Mouse (Mus musculus) erythroblast, adult 5-6 weeks (primary cell): ENCODE data around the gene Srsf2. TPM values are rescaled to one million over a fixed set of nuclear protein-coding genes. Genes with fewer than 3 reads are reported as not detected.
"Not testable (repeated sequence)": the region's sequence is repeated elsewhere in the genome, so short reads cannot be mapped to it uniquely, and the experiment has no call there.

Experiments used
- ATAC-seq: replicated peaks from 2 replicates; pipeline ENCODE4 v1.8.0; 2016; ENCODE audit warnings: moderate number of reproducible peaks, mild to moderate bottlenecking, moderate TSS enrichment, inconsistent platforms; ENCODE audit not compliant: poor library complexity, low FRiP score, severe bottlenecking
- total RNA-seq, 2 experiments: library from RNA; stranded (forward) in 1 of 2; stranded (reverse) in 1 of 2; fragments of 150-400 nt in 1 of 2; fragments of 200-764, 138-1000 nt in 1 of 2; gene quantifications; 2 replicates each; pipeline versions ENCODE4 v1.2.3 to v1.2.4; 2015 to 2017; ENCODE audit warnings: low replicate concordance in 2 of 2

Gene Srsf2
- total RNA-seq (2015; ENCODE audit: low replicate concordance) (308 and 417 TPM in 2 replicates), total RNA-seq (2017; ENCODE audit: low replicate concordance) (97.0 and 120 TPM in 2 replicates)

DNA sequence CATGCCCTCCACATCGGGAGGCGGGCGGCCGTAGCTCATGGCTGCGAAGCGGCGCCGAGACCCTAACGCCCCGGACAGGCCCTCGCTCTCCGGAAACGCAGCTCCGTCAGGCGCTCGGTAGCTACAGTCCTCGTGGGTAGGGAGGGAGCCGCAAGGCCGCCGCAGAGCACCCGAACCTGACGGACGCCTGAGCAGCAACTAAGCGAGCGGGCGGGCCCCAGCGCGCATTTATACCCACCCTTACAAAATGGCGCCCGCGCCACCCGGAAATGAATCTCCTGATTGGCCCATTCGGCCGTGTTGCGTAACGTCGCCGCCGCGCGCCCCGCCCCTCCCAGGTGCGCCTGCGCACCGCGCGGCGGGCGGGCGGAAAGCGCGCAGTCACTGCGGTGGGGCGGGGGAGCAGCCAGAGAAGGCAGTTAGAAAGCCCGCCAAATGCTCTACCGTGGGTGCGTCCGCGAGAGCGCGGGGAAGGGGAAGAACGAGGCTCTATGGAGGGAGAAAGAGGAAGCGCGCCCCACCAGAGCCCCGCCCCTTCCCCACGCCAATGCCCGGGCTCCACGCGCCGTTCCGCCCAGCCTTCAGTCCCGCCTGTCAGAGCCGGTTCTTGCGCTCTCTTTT is at the start of gene Srsf2:
Srsf2 (minus strand) TSS at position 204 of the 621 bp plus-strand sequence.
- ATAC-seq, result peak; percentile 75

DNA sequence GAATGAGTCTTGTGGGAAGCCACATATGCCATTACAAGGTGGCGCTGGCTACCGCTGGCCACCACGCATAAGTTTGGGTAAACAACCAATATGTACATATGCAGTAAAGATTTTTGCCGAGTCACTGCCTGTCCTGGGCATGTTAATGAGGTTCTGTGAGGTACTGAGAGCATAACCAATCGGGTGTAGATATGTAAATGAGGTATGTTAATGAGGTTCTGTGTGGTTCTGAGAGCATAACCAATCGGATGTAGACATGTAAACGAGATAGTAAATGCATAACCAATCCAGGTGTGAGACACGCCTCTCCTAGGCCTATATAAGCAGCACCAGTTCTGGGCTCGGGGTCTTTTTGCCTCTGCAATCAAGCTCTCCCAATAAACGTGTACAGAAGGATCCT is 49.7 kb upstream of the Srsf2 start:
- not testable (repeated sequence) for ATAC-seq

DNA sequence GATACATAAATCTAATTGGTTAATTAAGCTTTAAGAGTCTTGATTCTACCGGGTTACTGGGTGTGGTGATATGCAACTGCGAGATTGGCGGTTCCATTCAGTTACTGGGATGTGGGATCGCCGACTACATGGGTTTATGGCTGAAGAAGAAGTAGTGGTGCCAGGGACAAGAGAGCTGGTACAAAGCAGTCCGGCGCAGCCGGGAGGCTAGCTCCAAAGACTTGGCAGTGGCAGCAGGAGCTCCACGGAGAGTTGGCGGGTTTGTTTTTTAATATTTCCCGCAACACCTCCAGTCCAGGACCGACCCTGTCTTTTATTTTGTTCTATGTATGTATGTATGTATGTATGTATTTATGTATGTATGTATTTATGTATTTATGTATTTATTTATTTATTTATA is 46.4 kb upstream of the Srsf2 start:
- ATAC-seq, result no peak

DNA sequence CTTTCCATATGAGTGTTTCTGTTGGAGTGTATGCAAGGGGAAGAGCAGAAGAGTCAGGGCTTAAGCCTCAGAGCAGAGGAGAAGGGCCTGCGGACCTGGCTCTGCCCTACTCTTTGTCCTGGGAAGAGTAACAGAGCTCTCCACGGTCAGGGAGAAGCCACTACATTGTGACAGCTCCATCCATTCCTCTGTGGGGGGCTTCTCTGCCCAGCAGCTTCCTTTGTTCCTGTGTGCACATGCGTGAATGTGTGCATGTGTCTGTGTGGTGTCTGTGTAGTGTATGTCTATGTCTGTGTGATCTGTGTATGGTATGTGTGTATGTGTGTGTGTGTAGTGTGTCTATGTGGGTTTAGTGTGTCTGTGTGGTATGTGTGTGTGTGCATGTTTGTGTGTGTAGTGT is 42.5 kb upstream of the Srsf2 start:
- no peak for ATAC-seq

DNA sequence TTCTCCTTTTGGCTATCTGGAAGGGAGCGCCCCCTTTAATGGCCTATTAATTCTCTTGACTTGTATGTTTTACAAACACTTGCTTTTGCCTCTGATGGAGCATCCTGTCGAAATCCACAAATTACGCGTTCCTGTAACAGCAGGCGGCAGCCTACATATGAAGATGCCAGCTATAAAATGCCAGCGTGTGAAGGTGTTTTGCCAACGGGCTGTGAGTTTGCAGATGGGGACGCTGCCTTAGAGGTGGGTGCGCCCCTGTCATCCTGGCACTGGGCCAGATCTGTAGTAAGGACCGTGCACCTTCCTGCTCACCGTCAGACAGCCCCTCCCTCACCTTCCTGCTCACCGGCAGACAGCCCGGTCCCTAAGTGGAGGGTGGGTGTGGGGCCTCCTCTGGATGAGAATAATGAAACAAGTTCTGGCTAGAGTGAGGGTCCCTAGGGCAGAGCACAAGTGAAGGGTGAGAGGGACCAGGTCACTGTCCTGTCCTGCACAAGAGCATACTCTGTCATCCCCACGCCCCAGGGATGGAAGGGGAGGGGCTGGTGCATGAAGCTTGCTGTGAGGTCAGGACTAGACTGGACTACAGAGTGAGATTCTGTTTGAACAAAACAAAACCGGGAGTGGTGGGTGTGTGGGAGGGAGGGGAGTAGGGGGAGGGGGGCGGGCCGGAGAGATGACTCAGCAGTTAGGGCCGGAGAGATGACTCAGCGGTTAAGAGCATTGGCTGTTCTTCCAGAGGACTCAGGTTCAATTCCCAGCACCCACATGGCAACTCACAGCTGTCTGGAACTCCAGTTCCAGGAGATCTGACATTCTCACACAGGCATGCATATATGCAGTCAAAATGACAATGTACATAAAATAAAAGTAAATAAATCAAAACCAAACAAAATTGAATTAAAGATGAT is 40.9 kb upstream of the Srsf2 start:
- ATAC-seq, result no peak

- no peak for ATAC-seq
These were observed 34.2 kb upstream of the Srsf2 start for GRCm38 (mm10) chr11:116887136-116887535.

DNA sequence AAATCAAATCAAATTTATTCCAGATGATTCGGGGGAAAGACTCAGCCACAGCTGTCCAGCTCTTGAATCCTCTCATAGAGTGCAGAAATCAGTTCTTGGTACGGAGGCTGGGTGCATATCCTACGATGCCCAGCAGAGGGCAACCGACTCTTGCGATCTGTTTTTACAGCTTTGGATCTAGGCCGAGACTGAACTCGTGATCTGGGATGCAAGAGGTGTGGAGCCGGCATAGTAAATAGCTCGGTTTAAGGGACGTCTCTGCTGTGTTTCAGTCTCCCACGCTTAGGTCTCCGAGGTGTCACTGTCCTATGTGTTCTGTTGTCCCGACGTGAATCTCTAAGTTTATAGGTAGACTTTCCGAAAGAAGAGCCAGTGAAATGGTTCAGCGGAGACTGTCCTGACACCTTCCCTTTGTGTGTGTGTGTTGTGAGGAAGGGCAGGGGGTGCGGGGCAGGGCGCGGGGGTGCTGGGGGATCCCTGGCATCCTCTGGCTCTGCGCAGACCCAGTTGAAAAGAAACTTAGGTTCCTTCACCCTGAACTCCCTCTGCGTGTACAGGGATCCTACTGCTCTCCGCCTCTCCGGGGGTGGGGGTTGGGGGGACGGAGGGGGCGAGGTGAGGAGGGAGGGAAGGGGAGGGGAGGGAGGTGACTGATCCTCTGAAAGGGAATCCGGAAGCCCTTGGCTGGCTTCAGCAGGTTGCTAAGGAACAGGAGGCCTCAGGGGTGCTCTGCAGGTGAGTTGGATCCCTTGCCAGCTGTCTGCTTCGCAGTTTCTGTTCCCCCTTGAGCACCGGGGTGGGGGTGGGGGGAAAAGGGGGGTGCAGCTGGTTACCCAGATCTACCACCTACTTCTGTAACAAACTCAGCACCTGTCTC is 32.6 kb upstream of the Srsf2 start:
- peak; percentile 88 for ATAC-seq

GRCm38 (mm10) chr11:116884061-116884460 is 31.2 kb upstream of the Srsf2 start:
- ATAC-seq, result no peak

- ATAC-seq, result no peak
These were observed 29.6 kb upstream of the Srsf2 start for GRCm38 (mm10) chr11:116882446-116882845.

DNA sequence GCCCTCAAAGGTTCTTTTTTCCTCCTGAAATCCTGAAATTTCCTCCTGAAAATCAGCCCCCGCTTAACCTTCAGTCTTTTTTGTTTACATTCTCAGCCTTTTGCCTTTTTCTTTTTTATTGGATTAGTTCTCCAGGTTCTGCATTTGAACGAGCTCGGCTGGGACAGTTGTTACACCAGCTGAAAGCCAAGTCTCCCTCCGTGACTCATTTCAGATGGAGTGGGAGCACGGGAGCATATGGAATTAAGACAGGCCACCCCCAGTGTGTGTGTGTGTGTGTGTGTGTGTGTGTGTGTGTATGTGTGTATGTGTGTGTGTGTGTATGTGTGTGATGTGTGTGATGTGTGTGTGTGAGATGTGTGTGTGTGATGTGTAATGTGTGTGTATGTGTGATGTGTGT is 28.5 kb upstream of the Srsf2 start:
- ATAC-seq, result no peak

DNA sequence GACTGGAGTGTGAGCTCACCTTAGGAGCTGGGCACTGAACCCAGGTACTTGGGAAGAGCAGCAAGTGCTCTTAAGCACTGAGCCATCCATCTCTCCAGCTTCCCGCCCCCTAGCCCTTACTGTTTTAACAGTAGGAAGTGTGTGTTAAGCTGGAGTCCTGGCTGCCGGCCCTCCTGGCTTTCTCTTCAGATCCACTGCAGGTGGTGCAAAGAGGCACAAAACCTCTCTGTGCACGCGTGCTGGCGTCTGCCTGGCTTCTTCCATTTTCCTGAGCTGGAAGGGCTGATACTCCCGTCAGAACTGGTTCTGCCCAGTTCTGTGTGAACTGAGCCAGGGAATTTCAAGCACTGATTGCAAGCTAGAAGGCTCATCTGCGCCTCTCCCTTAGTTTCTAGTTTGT is 27.9 kb upstream of the Srsf2 start:
- no peak for ATAC-seq

GRCm38 (mm10) chr11:116878454-116878853 is 25.6 kb upstream of the Srsf2 start:
- ATAC-seq, result no peak

- ATAC-seq, result no peak
These were observed 21.1 kb upstream of the Srsf2 start for GRCm38 (mm10) chr11:116873987-116874386.

- ATAC-seq, result no peak
These were observed 18.6 kb upstream of the Srsf2 start for GRCm38 (mm10) chr11:116871538-116871937.

- no peak for ATAC-seq
These were observed 16.7 kb upstream of the Srsf2 start for GRCm38 (mm10) chr11:116869641-116870040.

DNA sequence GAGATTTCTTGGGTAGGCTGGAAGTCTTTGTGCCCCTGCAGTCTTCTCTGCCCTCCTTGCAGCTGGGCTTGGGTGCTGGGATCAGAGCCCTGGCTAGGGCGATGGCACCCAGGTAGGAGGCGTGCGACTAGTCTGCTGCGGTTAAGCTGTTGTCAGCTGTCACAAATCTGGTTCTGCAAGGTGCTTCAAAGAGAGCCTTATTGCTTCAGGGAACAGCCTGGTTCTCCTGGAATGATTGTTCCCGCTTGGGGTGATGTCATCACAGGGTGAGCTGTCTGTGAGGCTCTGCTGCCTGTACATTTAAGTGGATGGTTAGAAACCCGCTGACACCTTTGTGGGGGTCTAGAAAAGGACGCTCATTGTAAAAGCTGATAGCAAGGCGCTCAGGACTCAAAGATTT is 16.3 kb upstream of the Srsf2 start:
- ATAC-seq, result no peak

GRCm38 (mm10) chr11:116868129-116868528 is 15.2 kb upstream of the Srsf2 start:
- no peak for ATAC-seq

DNA sequence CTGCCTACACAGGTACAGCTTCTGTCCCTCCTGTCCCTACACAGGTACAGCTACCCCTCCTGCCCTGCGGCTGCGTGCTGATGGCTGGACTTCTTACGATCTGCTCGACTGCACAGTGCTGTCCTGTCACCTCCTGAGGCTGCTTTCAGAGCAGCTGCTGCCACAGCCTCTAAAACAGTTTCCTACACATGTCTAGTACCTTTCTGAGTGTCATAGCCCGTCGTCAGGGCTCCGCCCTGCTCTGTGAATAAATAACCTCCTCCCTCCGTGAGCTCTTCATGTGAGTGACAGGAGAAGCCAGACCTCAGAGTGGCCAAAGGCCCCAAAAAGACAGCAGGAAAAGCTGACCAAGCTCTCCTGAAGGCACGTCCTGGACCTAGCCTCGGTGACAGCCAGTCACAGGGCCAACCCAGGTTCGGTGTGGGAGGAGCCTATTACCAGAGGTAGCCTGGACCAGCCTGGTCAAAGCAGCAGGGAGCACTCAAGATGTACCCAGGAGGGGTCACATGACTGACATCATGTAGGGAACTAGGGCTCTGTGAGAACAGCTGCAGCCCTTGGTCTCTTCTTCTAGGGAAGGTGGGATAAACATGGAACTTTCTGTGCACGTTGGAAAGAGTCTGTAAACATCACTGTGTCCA is 13.2 kb upstream of the Srsf2 start:
- ATAC-seq, result no peak

DNA sequence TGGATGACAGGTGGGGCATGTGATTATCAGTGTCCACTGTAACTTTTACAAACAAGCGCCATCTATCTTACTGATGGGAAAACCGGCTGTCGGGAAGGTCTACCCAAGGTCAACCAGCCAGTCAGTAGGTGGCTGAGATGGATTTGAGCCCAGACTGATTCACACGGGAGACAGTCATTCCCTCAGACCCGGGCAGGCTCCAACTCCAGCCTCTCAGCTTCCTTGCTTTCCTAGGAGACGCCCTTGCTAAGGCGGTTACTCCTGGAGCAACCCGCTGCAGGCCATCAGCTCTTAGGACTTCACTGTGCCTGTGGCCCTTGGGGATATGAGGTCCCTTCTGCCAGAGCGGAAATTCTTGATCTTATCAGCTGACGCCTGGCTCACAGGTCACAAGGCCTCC is 11.6 kb upstream of the Srsf2 start:
- no peak for ATAC-seq
